Mouse (Mus musculus): ENCODE measurements around the gene Gpr107.

DNA sequence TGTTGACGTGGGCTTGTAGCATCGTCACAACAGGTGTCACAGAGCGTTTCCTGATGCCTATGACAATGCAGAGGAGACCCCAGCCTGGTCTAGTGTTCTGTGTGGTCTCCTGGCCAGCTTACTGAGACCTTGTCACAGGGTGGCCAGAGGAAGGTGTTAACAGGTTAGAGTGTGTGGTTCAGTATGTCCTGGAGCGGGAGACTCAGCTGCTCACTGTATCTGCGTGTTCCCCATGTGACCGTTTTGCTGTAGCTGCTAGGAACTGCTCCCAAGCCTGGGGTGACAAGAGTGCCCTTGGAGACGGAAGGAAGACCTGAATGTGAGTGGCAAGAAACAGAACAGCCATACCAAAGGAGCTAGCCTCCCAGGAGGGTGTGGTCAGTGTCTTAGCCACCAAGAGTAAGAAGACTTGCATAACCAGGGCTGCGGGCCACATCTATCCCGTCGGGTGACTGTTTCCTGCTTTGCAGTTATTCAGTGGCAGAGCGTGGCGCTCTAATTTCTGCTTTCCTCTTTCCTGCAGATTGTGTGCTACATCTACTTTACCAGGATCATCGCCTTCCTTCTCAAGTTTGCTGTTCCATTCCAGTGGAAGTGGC is 56.5 kb downstream of the Gpr107 start:
- TF ChIP-seq MYOD1 (IDR thresholded peaks at IDR 0.05; ENCODE audit: control insufficient read depth in 1 of 3, insufficient read length in 2 of 3, low read depth in 2 of 3) (no peak), E2F4 (IDR thresholded peaks at IDR 0.05; ENCODE audit: insufficient read depth) (no peak), POLR2A (IDR thresholded peaks at IDR 0.05; ENCODE audit: insufficient read length, low read depth) (no peak), USF1 (IDR thresholded peaks at IDR 0.05; ENCODE audit: low read depth) (no peak), CEBPB (IDR thresholded peaks at IDR 0.05; ENCODE audit: insufficient read depth, poor library complexity, severe bottlenecking) (no peak), MAX (IDR thresholded peaks at IDR 0.05; ENCODE audit: low read depth) (no peak), MYOG (IDR thresholded peaks at IDR 0.05; ENCODE audit: control insufficient read depth in 1 of 3, insufficient read depth in 1 of 3, insufficient read length in 2 of 3, low read depth in 2 of 3) (no peak), POLR2AphosphoS2 (IDR thresholded peaks at IDR 0.05; ENCODE audit: insufficient read length, low read depth) (no peak), REST (IDR thresholded peaks at IDR 0.05; ENCODE audit: insufficient read depth, insufficient read length) (no peak), SRF (IDR thresholded peaks at IDR 0.05; ENCODE audit: control insufficient read depth, insufficient read length, low read depth) (no peak), TCF3 (IDR thresholded peaks at IDR 0.05; ENCODE audit: insufficient read length, low read depth) (no peak), TCF12 (IDR thresholded peaks at IDR 0.05; ENCODE audit: insufficient read depth, poor library complexity, severe bottlenecking) (no peak)

Data from myocyte (in vitro differentiated cells).